Mouse (Mus musculus): ENCODE measurements at regions not wholly inside any gene's neighbourhood (a gene's known extent, or its start where the extent isn't known, plus 50 kb on each side); places are given as distances from the start of the nearest gene placed in this dataset.
"Not testable (repeated sequence)": the region's sequence is repeated elsewhere in the genome, so short reads cannot be mapped to it uniquely, and the experiment has no call there.

DNA sequence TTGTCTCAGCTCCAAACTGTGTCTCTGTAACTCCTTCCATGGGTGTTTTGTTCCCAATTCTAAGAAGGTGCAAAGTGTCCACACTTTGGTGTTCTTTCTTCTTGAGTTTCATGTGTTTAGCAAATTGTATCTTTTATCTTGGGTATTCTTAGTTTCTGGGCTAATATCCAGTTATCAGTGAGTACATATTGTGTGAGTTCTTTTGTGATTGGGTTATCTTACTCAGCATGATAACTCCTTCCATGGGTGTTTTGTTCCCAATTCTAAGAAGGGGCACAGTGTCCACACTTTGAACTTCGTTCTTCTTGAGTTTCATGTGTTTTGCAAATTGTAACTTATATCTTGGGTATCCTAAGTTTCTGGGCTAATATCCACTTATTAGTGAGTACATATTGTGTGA, 635.6 kb upstream of the Amot start:
- not testable (repeated sequence) for DNase-seq
- 56% methylated on average over 1 of the region's 1 CpGs for WGBS (ENCODE audit: insufficient replicate concordance)

DNA sequence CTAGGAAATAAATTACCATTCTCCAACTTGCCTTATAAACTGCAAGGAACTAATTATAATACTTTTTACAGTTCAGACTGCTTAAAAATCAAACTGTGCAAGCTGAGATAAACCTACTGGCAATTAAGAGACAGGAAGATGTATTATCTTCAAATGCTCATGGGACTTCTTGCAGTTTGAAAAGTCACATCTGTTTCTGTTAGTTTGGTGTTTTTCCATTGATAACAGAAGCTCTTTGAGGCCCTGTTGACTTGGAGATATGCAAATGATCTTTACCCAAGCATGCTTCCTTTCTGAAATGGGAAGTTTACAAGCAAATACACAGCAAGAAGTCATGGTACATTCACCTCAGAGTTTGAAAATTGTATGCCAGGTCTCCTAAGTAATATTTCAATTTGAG, 605.7 kb upstream of the Amot start:
- no peak overlapping the region for H3K4me2 ChIP-seq (ENCODE audit: low read depth, low read length)
- H3K4me1 ChIP-seq (ENCODE audit: insufficient read depth) = no peaks in the 10 kb centered on the region
- no peaks in the 10 kb centered on the region for H3K27me3 ChIP-seq (ENCODE audit: insufficient read depth, low read length)
- H3K4me3 ChIP-seq (ENCODE audit: low read depth, low read length) = no peak overlapping the region
- DNase-seq (no peak), ATAC-seq (peak; percentile 73)
- H3K27ac ChIP-seq (ENCODE audit: low read depth) = no peak overlapping the region
- H3K36me3 ChIP-seq (replicated peaks; ENCODE audit: insufficient read depth, low read length) = no peaks in the 10 kb centered on the region
- no peaks in the 10 kb centered on the region for H3K9me3 ChIP-seq (ENCODE audit: low read length)
- no peak overlapping the region for H3K9ac ChIP-seq (replicated peaks)
- no peak for TF ChIP-seq CTCF (IDR thresholded peaks at IDR 0.05; ENCODE audit: low read depth)
- peak; percentile 93 for TF ChIP-seq EP300 (IDR thresholded peaks at IDR 0.05; ENCODE audit: low read depth)

More for the DNA sequence above, 635.6 kb upstream of the Amot start:
- H3K9ac ChIP-seq (replicated peaks); H3K4me2 ChIP-seq (ENCODE audit: low read depth, low read length); H3K4me3 ChIP-seq (ENCODE audit: low read depth, low read length); ATAC-seq; H3K9me3 ChIP-seq (ENCODE audit: low read length); H3K27ac ChIP-seq (ENCODE audit: low read depth); H3K36me3 ChIP-seq (replicated peaks; ENCODE audit: insufficient read depth, low read length); H3K4me1 ChIP-seq (ENCODE audit: insufficient read depth); H3K27me3 ChIP-seq (ENCODE audit: insufficient read depth, low read length): not testable (repeated sequence)

GRCm38 (mm10) chrX:146109907-146110306, 604.9 kb upstream of the Amot start:
- WGBS (ENCODE audit: insufficient replicate concordance) = 53% methylated on average over 4 of the region's 4 CpGs
- DNase-seq = no peak

More at GRCm38 (mm10) chrX:146109907-146110306, 604.9 kb upstream of the Amot start:
- no peak overlapping the region for H3K9ac ChIP-seq (replicated peaks)
- H3K4me3 ChIP-seq (ENCODE audit: low read depth, low read length) = no peak overlapping the region
- H3K27me3 ChIP-seq (ENCODE audit: insufficient read depth, low read length) = no peaks in the 10 kb centered on the region
- no peaks in the 10 kb centered on the region for H3K4me1 ChIP-seq (ENCODE audit: insufficient read depth)
- TF ChIP-seq EP300 (IDR thresholded peaks at IDR 0.05; ENCODE audit: low read depth) (no peak), CTCF (IDR thresholded peaks at IDR 0.05; ENCODE audit: low read depth) (no peak)
- no peaks in the 10 kb centered on the region for H3K36me3 ChIP-seq (replicated peaks; ENCODE audit: insufficient read depth, low read length)
- ATAC-seq = no peak
- H3K4me2 ChIP-seq (ENCODE audit: low read depth, low read length) = no peak overlapping the region
- no peaks in the 10 kb centered on the region for H3K9me3 ChIP-seq (ENCODE audit: low read length)
- H3K27ac ChIP-seq (ENCODE audit: low read depth) = no peak overlapping the region
